ENCODE assay signal across 7 mouse cellular contexts in genomic region chr13:63568306-63568705, GRCm38 (mm10). TPM values are rescaled to one million over a fixed set of nuclear protein-coding genes. Genes with fewer than 3 reads are reported as not detected.
DNase-seq lines count a peak whose midpoint lies in the region; ATAC-seq and TF ChIP-seq lines count a peak whose summit lies in the region.

No protein-coding gene starts in this region.

- H3K4me3 ChIP-seq in megakaryocyte, embryonic 14.5 days (replicated peaks): peak overlapping the region; percentile 99
- H3K4me3 ChIP-seq in forebrain, embryonic 10.5 days: peak overlapping the region; percentile 98
- H3K4me3 ChIP-seq in limb, embryonic 14.5 days (replicated peaks; ENCODE audit: low read length): peak overlapping the region; percentile 90
- peak overlapping the region; percentile 95 for H3K4me3 ChIP-seq in stomach, embryonic 14.5 days (ENCODE audit: low read depth, low read length)

- no peaks in the 10 kb centered on the region for H3K36me3 ChIP-seq in megakaryocyte, embryonic 14.5 days (replicated peaks; ENCODE audit: low read length)
- H3K36me3 ChIP-seq in forebrain, embryonic 10.5 days (replicated peaks): peaks cover 8% of the 10 kb centered on the region; the same call in 1 of the 2 replicates
- H3K36me3 ChIP-seq in limb, embryonic 14.5 days (ENCODE audit: control insufficient read depth, insufficient read depth, low read length): peaks cover 5% of the 10 kb centered on the region; the same call in 1 of the 2 replicates
- peaks cover 4% of the 10 kb centered on the region; the same call in 1 of the 2 replicates for H3K36me3 ChIP-seq in stomach, embryonic 14.5 days (ENCODE audit: control insufficient read depth, insufficient read depth, low read length)

- intact Hi-C loops in left cerebral cortex, postnatal 4 days (cut with DNase I): loop anchor here (5.0 to 10.0 kb wide), 4 partner anchors 134 to 466 kb away; partner anchors contain the start of gene Ercc6l2

- peak overlapping the region; percentile 95 for H3K4me2 ChIP-seq in limb, embryonic 14.5 days (replicated peaks; ENCODE audit: low read depth, low read length, severe bottlenecking)
- peak overlapping the region; percentile 95 for H3K4me2 ChIP-seq in stomach, embryonic 14.5 days (replicated peaks; ENCODE audit: low read depth, low read length)

- no peak for TF ChIP-seq POLR2A in limb, embryonic 14.5 days (IDR thresholded peaks at IDR 0.05; ENCODE audit: borderline replicate concordance, extremely low read depth, insufficient read depth, insufficient read length)

- H3K4me1 ChIP-seq in megakaryocyte, embryonic 14.5 days: peaks cover 38% of the 10 kb centered on the region
- peaks cover 86% of the 10 kb centered on the region for H3K4me1 ChIP-seq in forebrain, embryonic 10.5 days
- peaks cover 11% of the 10 kb centered on the region; the same call in 1 of the 2 replicates for H3K4me1 ChIP-seq in limb, embryonic 14.5 days (ENCODE audit: control insufficient read depth, insufficient read depth, low read length)
- peaks cover 7% of the 10 kb centered on the region; the same call in 1 of the 2 replicates for H3K4me1 ChIP-seq in stomach, embryonic 14.5 days (ENCODE audit: control insufficient read depth, insufficient read depth, low read length)

- peak overlapping the region; percentile 55 for H3K9ac ChIP-seq in limb, embryonic 14.5 days (ENCODE audit: low read depth, low read length, severe bottlenecking)
- H3K9ac ChIP-seq in stomach, embryonic 14.5 days (replicated peaks; ENCODE audit: low read depth, low read length): peak overlapping the region; percentile 39

- peaks cover 46% of the 10 kb centered on the region for H3K27me3 ChIP-seq in megakaryocyte, embryonic 14.5 days (replicated peaks)
- peaks cover 52% of the 10 kb centered on the region for H3K27me3 ChIP-seq in forebrain, embryonic 10.5 days (ENCODE audit: poor library complexity, severe bottlenecking)
- H3K27me3 ChIP-seq in limb, embryonic 14.5 days (ENCODE audit: control insufficient read depth, insufficient read depth, low read length): no peaks in the 10 kb centered on the region
- no peaks in the 10 kb centered on the region for H3K27me3 ChIP-seq in stomach, embryonic 14.5 days (ENCODE audit: control insufficient read depth, insufficient read depth, low read length)

- ATAC-seq in megakaryocyte, adult 5-6 weeks (ENCODE audit: poor library complexity, severe bottlenecking): no peak
- ATAC-seq in limb, embryonic 14.5 days (ENCODE audit: low FRiP score, low read depth): no peak
- no peak for ATAC-seq in stomach, embryonic 14.5 days (ENCODE audit: insufficient number of reproducible peaks, insufficient read depth, low FRiP score, low read depth)

- H3K9me3 ChIP-seq in megakaryocyte, embryonic 14.5 days: 0 out of 2 replicates have a peak, but pooled peaks cover 2% of the 10 kb centered on the region
- no peaks in the 10 kb centered on the region for H3K9me3 ChIP-seq in forebrain, embryonic 10.5 days
- H3K9me3 ChIP-seq in limb, embryonic 14.5 days (ENCODE audit: control insufficient read depth, low read length): no peaks in the 10 kb centered on the region
- no peaks in the 10 kb centered on the region for H3K9me3 ChIP-seq in stomach, embryonic 14.5 days (ENCODE audit: control insufficient read depth, low read depth, low read length)

- no peak for DNase-seq in forebrain, embryonic 10.5 days (ENCODE audit: extremely low spot score, low spot score)
- DNase-seq in limb, embryonic 14.5 days (ENCODE audit: low spot score): no peak
- no peak for DNase-seq in layer of hippocampus, postnatal 10 days (ENCODE audit: low spot score in 2 of 2)
- DNase-seq in left cerebral cortex, postnatal 4 days: no peak

- peak overlapping the region; percentile 99 for H3K27ac ChIP-seq in forebrain, embryonic 10.5 days
- peak overlapping the region; percentile 99 for H3K27ac ChIP-seq in limb, embryonic 14.5 days (replicated peaks; ENCODE audit: low read depth, low read length)
- H3K27ac ChIP-seq in stomach, embryonic 14.5 days (ENCODE audit: low read length): peak overlapping the region; percentile 99

- under 1% methylated on average over 14 of the region's 14 CpGs for WGBS in forebrain, embryonic 10.5 days
- 0% methylated on average over 14 of the region's 14 CpGs for WGBS in limb, embryonic 14.5 days
- WGBS in stomach, embryonic 14.5 days: under 1% methylated on average over 14 of the region's 14 CpGs

RNA-seq across cellular contexts. Expression of gene Ptch1, which starts 5.1 kb away (rescaled TPM):
- 0.65 and 2.7 TPM in 2 replicates for polyA plus RNA-seq in megakaryocyte, embryonic 14.5 days (2012; ENCODE audit: insufficient read depth, low replicate concordance)
- total RNA-seq in megakaryocyte, adult 5-6 weeks (2015): 3.1 and 3.6 TPM in 2 replicates
- 2.3 and 2.5 TPM in 2 replicates for total RNA-seq in megakaryocyte, adult 5-6 weeks (2017)
- polyA plus RNA-seq in forebrain, embryonic 10.5 days (2016; fragmentation: Nextera tagmentation; extraction: Ambion mirVana): 21.0 and 23.6 TPM in 2 replicates
- 45.9 and 67.7 TPM in 2 replicates for polyA plus RNA-seq in limb, embryonic 14.5 days (2012; rRNA removed)
- 31.0 and 36.6 TPM in 2 replicates for polyA plus RNA-seq in limb, embryonic 14.5 days (2014; fragmentation: Nextera tagmentation; extraction: Ambion mirVana)
- 71.5 and 79.8 TPM in 2 replicates for polyA plus RNA-seq in stomach, embryonic 14.5 days (2014; fragmentation: Nextera tagmentation; extraction: Ambion mirVana)
- 10 to 100 TPM; 31.3 to 39.1 TPM for total RNA-seq in layer of hippocampus, postnatal 10 days (2021)
- total RNA-seq in left cerebral cortex, postnatal 4 days (2021): 10 to 100 TPM; 37.5 to 40.9 TPM
